21 mouse cellular contexts compared by ENCODE assay signal in the genomic region with DNA sequence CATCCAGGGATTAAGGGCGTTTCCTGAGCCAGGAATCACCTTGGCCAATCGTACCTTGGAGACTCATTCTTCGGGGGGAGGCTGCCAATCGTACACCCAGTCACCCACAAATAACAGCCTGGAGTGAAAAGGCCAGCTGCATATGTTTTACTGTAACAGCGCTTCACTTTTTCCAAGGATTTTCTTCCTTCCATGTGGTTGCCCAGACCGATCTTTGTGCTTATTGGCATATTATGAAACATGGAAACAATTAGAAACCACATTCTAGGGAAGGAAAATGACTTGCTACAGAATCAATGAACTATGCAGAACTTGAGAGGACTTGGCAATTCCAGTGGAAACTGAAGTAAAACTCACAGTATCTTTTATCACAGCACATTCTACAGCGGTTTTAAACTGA.
"Had no signal": no experiment of that assay in that cellular context is flagged by ENCODE, and none has a peak within 500 bp of the region (broad histone marks: within the 10 kb centered on the region; RNA-seq: fewer than 3 reads in every experiment).

No protein-coding gene starts in this region.

- H3K9me3 ChIP-seq: kidney, embryonic 15.5 days; megakaryocyte, embryonic 14.5 days; midbrain, embryonic 10.5 days; midbrain, embryonic 13.5 days; neural tube, embryonic 13.5 days had no signal

- H3K36me3 ChIP-seq: midbrain, embryonic 10.5 days; midbrain, embryonic 13.5 days had no signal

- H3K4me3 ChIP-seq: kidney, embryonic 15.5 days; megakaryocyte, embryonic 14.5 days; midbrain, embryonic 10.5 days; midbrain, embryonic 13.5 days; myocyte; neural tube, embryonic 13.5 days had no signal

- H3K9ac ChIP-seq: kidney, embryonic 15.5 days; liver, embryonic 14.5 days; liver, postnatal 0 days; lung, embryonic 14.5 days; midbrain, embryonic 13.5 days; neural tube, embryonic 13.5 days had no signal

- DNase-seq: kidney, adult 8-10 months; kidney, postnatal 10 days; kidney, postnatal 36 days; liver, postnatal 0 days; lung, embryonic 14.5 days; retina, postnatal 1 day; right cerebral cortex, postnatal 25 days; thymus, adult 2 months; thymus, postnatal 14 days; thymus, postnatal 4 days had no signal

- H3K27ac ChIP-seq: kidney, embryonic 15.5 days; liver, embryonic 14.5 days; midbrain, embryonic 10.5 days; midbrain, embryonic 13.5 days; neural tube, embryonic 13.5 days; stomach, postnatal 0 days had no signal

- H3K27me3 ChIP-seq: kidney, embryonic 15.5 days; megakaryocyte, embryonic 14.5 days; midbrain, embryonic 13.5 days; neural tube, embryonic 13.5 days had no signal

- H3K4me1 ChIP-seq: megakaryocyte, embryonic 14.5 days; midbrain, embryonic 13.5 days had no signal

- ATAC-seq: liver, postnatal 0 days; lung, postnatal 0 days; midbrain, embryonic 13.5 days; midbrain, embryonic 16.5 days had no signal

- H3K4me2 ChIP-seq: kidney, embryonic 15.5 days; liver, embryonic 11.5 days; lung, embryonic 14.5 days; midbrain, embryonic 13.5 days; neural tube, embryonic 13.5 days had no signal
